ENCODE assay signal across 11 mouse cellular contexts in genomic region chr8:108699011-108699410, GRCm38 (mm10).
DNase-seq lines count a peak whose midpoint lies in the region; ATAC-seq and TF ChIP-seq lines count a peak whose summit lies in the region.
"Had no signal": no experiment of that assay in that cellular context is flagged by ENCODE, and none has a peak within 500 bp of the region (broad histone marks: within the 10 kb centered on the region; RNA-seq: fewer than 3 reads in every experiment).

No protein-coding gene starts in this region.

- H3K4me1 ChIP-seq in lung, embryonic 15.5 days, result peaks cover 47% of the 10 kb centered on the region
- H3K4me1 ChIP-seq in limb, embryonic 15.5 days, result peaks cover 34% of the 10 kb centered on the region
- peaks cover 5% of the 10 kb centered on the region for H3K4me1 ChIP-seq in stomach, postnatal 0 days (replicated peaks; ENCODE audit: control insufficient read depth, insufficient read depth)

- ATAC-seq in lung, embryonic 15.5 days (ENCODE audit: borderline replicate concordance, extremely low read depth, low FRiP score, low TSS enrichment), result no peak
- no peak for ATAC-seq in limb, embryonic 15.5 days (ENCODE audit: insufficient number of reproducible peaks, low FRiP score, low TSS enrichment, low read depth)
- no peak for ATAC-seq in stomach, postnatal 0 days (ENCODE audit: low FRiP score, low TSS enrichment)
- ATAC-seq: Patski had no signal

- H3K9me3 ChIP-seq in lung, embryonic 15.5 days, result no peaks in the 10 kb centered on the region
- no peaks in the 10 kb centered on the region for H3K9me3 ChIP-seq in limb, embryonic 15.5 days
- H3K9me3 ChIP-seq in stomach, postnatal 0 days (ENCODE audit: control insufficient read depth, low read length), result no peaks in the 10 kb centered on the region

- peaks cover 54% of the 10 kb centered on the region for H3K27me3 ChIP-seq in lung, embryonic 15.5 days
- H3K27me3 ChIP-seq in limb, embryonic 15.5 days, result peaks cover 50% of the 10 kb centered on the region
- H3K27me3 ChIP-seq in stomach, postnatal 0 days (ENCODE audit: control insufficient read depth, insufficient read depth, low read length), result peaks cover 8% of the 10 kb centered on the region
- H3K27me3 ChIP-seq: Patski had no signal

- no peak for TF ChIP-seq EP300 in stomach, postnatal 0 days (optimal IDR thresholded peaks at IDR 0.05)

- no peak for TF ChIP-seq CTCF in stomach, postnatal 0 days (IDR thresholded peaks at IDR 0.05; ENCODE audit: low read depth)

- no peak overlapping the region for H3K4me3 ChIP-seq in lung, embryonic 15.5 days
- H3K4me3 ChIP-seq in limb, embryonic 15.5 days, result peak overlapping the region; percentile 26; the same call in 1 of the 2 replicates
- no peak overlapping the region for H3K4me3 ChIP-seq in stomach, postnatal 0 days (ENCODE audit: low read depth, low read length)

- no peaks in the 10 kb centered on the region for H3K36me3 ChIP-seq in lung, embryonic 15.5 days
- H3K36me3 ChIP-seq in limb, embryonic 15.5 days, result no peaks in the 10 kb centered on the region
- no peaks in the 10 kb centered on the region for H3K36me3 ChIP-seq in stomach, postnatal 0 days (ENCODE audit: control insufficient read depth, insufficient read depth, low read length)

- DNase-seq in embryo, embryonic 10 days (ENCODE audit: low spot score), result peak; percentile 13
- DNase-seq in embryo, embryonic 10.5 days (ENCODE audit: low spot score), result no peak
- no peak for DNase-seq in lung, adult 18-20 months
- no peak for DNase-seq in stomach, postnatal 0 days (ENCODE audit: low spot score)
- DNase-seq in thymus, postnatal 10 days (ENCODE audit: low spot score in 2 of 2), result no peak
- DNase-seq in frontal cortex, postnatal 14 days (ENCODE audit: low spot score in 2 of 2), result no peak
- DNase-seq: lung, postnatal 4 days; thymus, postnatal 25 days had no signal

- 24% methylated on average over 3 of the region's 3 CpGs for WGBS in lung, embryonic 15.5 days
- 15% methylated on average over 3 of the region's 3 CpGs for WGBS in limb, embryonic 15.5 days
- 32% methylated on average over 3 of the region's 3 CpGs for WGBS in stomach, postnatal 0 days

- H3K27ac ChIP-seq in lung, embryonic 15.5 days, result no peak overlapping the region
- peak overlapping the region; percentile 74 for H3K27ac ChIP-seq in limb, embryonic 15.5 days
- H3K27ac ChIP-seq in stomach, postnatal 0 days (replicated peaks), result no peak overlapping the region

- H3K4me2 ChIP-seq in lung, embryonic 15.5 days, result peak overlapping the region; percentile 44; the same call in 1 of the 2 replicates
- peak overlapping the region; percentile 47 for H3K4me2 ChIP-seq in limb, embryonic 15.5 days
- peak overlapping the region; percentile 24; the same call in 1 of the 2 replicates for H3K4me2 ChIP-seq in stomach, postnatal 0 days (replicated peaks; ENCODE audit: low read depth)

- no peak overlapping the region for H3K9ac ChIP-seq in lung, embryonic 15.5 days
- H3K9ac ChIP-seq in limb, embryonic 15.5 days, result no peak overlapping the region
- H3K9ac ChIP-seq in stomach, postnatal 0 days (ENCODE audit: low read length), result no peak overlapping the region
